Mouse (Mus musculus) heart, embryonic 13.5 days (tissue): Measurements from ENCODE around the gene Lrrc75b. TPM values are rescaled to one million over a fixed set of nuclear protein-coding genes. Genes with fewer than 3 reads are reported as not detected.
"Not testable (repeated sequence)": the region's sequence is repeated elsewhere in the genome, so short reads cannot be mapped to it uniquely, and the experiment has no call there.

Source experiments
- ATAC-seq: fragments of 200-750 bp; cut with Nextera tagmentation; 2 replicates; pipeline ENCODE4 v1.8.0; 2017; ENCODE audit warnings: moderate TSS enrichment; ENCODE audit not compliant: insufficient number of reproducible peaks, low FRiP score, low TSS enrichment; ENCODE audit errors: extremely low read depth
- H3K27ac ChIP-seq: fragments of 300-500 bp; sonication (generic); replicated peaks from 2 replicates; pipeline ENCODE4 v1.5.1; 2015; ENCODE audit warnings: moderate library complexity, mild to moderate bottlenecking, inconsistent platforms
- H3K27me3 ChIP-seq: fragments of 300-500 bp; sonication (generic); replicated peaks from 2 replicates; pipeline ENCODE4 v1.6.1; 2015; ENCODE audit warnings: mild to moderate bottlenecking, inconsistent platforms
- H3K36me3 ChIP-seq: fragments of 300-500 bp; sonication (generic); 2 replicates; pipeline ENCODE4 v1.6.1; 2015; ENCODE audit warnings: mild to moderate bottlenecking, inconsistent platforms
- H3K4me1 ChIP-seq: fragments of 300-500 bp; sonication (generic); 2 replicates; pipeline ENCODE4 v1.6.1; 2015; ENCODE audit warnings: inconsistent platforms
- H3K4me2 ChIP-seq: fragments of 300-500 bp; sonication (generic); 2 replicates; pipeline ENCODE4 v1.6.1; 2015; ENCODE audit warnings: inconsistent platforms, mild to moderate bottlenecking, moderate library complexity
- H3K4me3 ChIP-seq: fragments of 300-500 bp; sonication (generic); 2 replicates; pipeline ENCODE4 v1.5.1; 2015; ENCODE audit warnings: moderate library complexity, mild to moderate bottlenecking, inconsistent platforms
- H3K9ac ChIP-seq: fragments of 300-500 bp; sonication (generic); 2 replicates; pipeline ENCODE4 v1.6.1; 2015; ENCODE audit warnings: inconsistent platforms, mild to moderate bottlenecking, moderate library complexity
- H3K9me3 ChIP-seq: fragments of 300-500 bp; sonication (generic); 2 replicates; pipeline ENCODE4 v1.6.1; 2016; ENCODE audit warnings: inconsistent platforms
- WGBS: fragments of 180-500 bp; shearing (Covaris S2); methylation state at CpG from one replicate; pipeline ENCODE4 v1.1.7; 2015; ENCODE audit warnings: mixed read lengths; 5-methylcytosine and 5-hydroxymethylcytosine counted together
- polyA plus RNA-seq: library from polyadenylated mRNA; unstranded; fragments of >200 nt; fragmentation: Nextera tagmentation; extraction: Ambion mirVana; gene quantifications from 2 replicates; pipeline ENCODE4 v1.2.1, GENCODE M21; 2015

Lrrc75b gene
- polyA plus RNA-seq, 1 experiment from 2014 or later, result 1.2 TPM

DNA sequence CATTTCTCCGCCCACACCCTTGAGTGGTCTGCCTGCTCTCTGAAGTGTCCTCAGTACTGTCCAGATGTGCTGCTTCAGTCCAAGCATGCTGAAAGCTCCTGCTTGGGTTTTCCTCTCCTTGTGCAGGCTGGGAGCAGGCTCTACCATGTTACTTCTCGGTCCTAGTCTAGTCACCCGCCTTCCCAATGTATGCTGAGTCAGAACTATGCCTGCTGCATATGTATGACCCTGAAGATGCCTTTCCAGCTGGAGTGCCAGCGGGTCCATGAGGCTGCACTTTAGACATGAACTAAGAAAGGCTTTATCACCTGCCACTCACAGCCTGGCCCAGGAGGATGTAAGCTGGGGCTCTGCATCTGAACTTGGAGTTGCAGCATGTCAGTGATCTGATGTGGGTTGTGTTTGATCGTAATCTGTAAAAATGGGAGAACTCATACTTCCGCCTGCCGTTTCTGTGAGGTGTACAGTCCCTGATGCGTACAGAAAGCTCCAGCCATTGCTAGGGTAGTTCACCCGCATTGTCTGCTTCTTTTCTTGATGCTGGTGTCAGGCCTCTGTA is 28.5 kb downstream of the Lrrc75b start:
- Histone ChIP-seq H3K27ac (no peak overlapping the region), H3K9ac (no peak overlapping the region), H3K4me1 (peaks cover 28% of the 10 kb centered on the region), H3K27me3 (no peaks in the 10 kb centered on the region), H3K4me3 (no peak overlapping the region), H3K9me3 (no peaks in the 10 kb centered on the region), H3K36me3 (peaks cover 80% of the 10 kb centered on the region), H3K4me2 (no peak overlapping the region)
- no peak for ATAC-seq
- 82% methylated on average over 9 of the region's 9 CpGs for WGBS

DNA sequence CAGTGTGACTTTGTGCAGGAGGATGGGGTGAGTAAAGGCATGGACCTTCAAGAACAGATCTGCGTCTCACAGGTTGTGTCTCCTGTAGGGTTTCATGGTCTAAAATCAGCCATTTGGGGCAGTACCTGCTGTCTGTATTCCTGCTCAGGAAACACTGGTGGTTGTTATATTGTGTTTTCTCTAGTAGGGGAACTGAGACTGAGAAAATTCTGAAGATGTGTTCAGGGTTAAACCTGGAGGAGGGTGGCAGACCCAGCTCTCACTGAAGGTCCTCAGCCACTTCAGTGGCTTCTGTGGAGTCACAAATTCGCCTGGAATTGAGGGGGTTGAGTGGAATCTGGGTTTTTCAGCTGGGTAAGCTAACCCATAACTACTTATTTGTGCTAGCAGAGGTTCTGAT is 29.8 kb downstream of the Lrrc75b start:
- Histone ChIP-seq H3K9ac (no peak overlapping the region), H3K36me3 (peaks cover 80% of the 10 kb centered on the region), H3K4me3 (no peak overlapping the region), H3K27me3 (no peaks in the 10 kb centered on the region), H3K4me1 (peaks cover 18% of the 10 kb centered on the region), H3K9me3 (no peaks in the 10 kb centered on the region), H3K27ac (no peak overlapping the region), H3K4me2 (no peak overlapping the region)
- WGBS, result 73% methylated on average over 2 of the region's 2 CpGs
- no peak for ATAC-seq

DNA sequence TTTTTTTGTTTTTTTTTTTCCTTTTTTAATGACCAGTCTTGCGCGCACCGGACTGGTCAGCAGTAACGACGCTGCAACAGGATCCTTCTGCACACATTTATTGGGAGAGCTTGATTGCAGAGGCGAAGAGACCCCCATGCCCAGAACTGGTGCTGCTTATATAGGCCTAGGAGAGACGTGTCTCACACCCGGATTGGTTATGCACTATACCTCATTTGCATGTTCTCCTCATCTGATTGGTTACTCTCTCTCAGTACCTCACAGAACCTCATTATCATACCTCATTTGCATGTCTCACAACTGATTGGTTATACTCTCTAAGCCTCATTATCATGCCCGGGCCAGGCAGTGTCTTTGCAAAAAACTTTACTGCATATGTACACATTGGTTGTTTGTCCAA is 34.7 kb downstream of the Lrrc75b start:
- H3K27ac ChIP-seq, ATAC-seq, H3K4me3 ChIP-seq, H3K9ac ChIP-seq, H3K27me3 ChIP-seq, H3K9me3 ChIP-seq, H3K4me2 ChIP-seq: not testable (repeated sequence)
- Histone ChIP-seq H3K4me1 (peaks cover 16% of the 10 kb centered on the region), H3K36me3 (peaks cover 82% of the 10 kb centered on the region)
- WGBS, result 97% methylated on average over 9 of the region's 9 CpGs

DNA sequence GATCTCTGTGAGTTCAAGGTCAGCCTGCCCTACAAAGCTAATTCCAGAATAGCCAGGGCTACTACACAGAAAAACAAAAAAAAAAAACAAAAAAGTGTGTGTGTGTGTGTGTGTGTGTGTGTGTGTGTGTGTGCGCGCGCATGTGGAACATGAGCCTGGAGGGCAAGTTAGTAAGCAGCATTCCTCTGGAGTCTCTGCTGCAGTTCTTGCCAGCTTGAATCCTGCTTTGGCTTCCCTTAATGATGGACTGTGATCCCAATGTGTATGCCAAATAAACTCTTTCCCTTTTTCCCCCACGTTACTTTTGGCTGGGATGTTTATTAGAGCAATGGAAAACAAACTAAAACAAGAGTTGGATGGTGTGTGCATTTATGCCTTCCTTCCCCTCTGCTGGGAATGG is 38.5 kb downstream of the Lrrc75b start:
- H3K36me3 ChIP-seq, result peaks cover 73% of the 10 kb centered on the region
- ATAC-seq, result no peak
- H3K4me1 ChIP-seq, result peaks cover 27% of the 10 kb centered on the region
- no peak overlapping the region for H3K9ac ChIP-seq
- no peaks in the 10 kb centered on the region for H3K9me3 ChIP-seq
- WGBS, result 91% methylated on average over 4 of the region's 4 CpGs
- no peak overlapping the region for H3K4me3 ChIP-seq
- H3K27ac ChIP-seq, result no peak overlapping the region
- H3K27me3 ChIP-seq, result no peaks in the 10 kb centered on the region
- H3K4me2 ChIP-seq, result no peak overlapping the region

- Histone ChIP-seq H3K27ac (no peak overlapping the region), H3K36me3 (peaks cover 64% of the 10 kb centered on the region), H3K4me1 (peaks cover 37% of the 10 kb centered on the region), H3K27me3 (no peaks in the 10 kb centered on the region), H3K9me3 (no peaks in the 10 kb centered on the region), H3K4me2 (no peak overlapping the region), H3K9ac (no peak overlapping the region), H3K4me3 (no peak overlapping the region)
- no peak for ATAC-seq
- 92% methylated on average over 5 of the region's 5 CpGs for WGBS
These were observed 39.5 kb downstream of the Lrrc75b start for GRCm38 (mm10) chr10:75520581-75520980.

DNA sequence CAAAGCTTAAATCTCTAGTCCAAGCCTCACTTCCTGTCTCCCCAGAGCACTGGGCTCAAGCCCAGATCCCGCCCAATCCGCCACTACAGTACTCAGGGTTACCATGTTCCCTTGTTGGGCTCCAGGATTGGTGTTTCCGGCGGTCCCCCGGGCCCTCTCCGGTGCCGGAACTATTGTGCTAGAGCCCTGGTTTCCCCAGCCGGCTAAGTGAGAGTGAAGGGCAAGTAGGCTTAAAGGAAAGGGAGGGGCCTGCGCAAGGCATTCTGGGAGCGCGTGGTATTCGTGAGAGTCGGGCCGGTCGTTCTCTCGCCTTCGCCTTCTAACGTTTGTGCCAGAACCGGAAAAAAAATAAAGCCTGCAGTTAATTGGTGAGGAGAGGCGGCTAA is 42.4 kb downstream of the Lrrc75b start, which contains the start of gene Gucd1:
Gucd1 (minus strand) TSS at position 215 of the 386 bp plus-strand sequence.
- Histone ChIP-seq H3K27ac (peak within 1 kb of the TSS; percentile 99), H3K4me3 (peak within 1 kb of the TSS; percentile 84)

DNA sequence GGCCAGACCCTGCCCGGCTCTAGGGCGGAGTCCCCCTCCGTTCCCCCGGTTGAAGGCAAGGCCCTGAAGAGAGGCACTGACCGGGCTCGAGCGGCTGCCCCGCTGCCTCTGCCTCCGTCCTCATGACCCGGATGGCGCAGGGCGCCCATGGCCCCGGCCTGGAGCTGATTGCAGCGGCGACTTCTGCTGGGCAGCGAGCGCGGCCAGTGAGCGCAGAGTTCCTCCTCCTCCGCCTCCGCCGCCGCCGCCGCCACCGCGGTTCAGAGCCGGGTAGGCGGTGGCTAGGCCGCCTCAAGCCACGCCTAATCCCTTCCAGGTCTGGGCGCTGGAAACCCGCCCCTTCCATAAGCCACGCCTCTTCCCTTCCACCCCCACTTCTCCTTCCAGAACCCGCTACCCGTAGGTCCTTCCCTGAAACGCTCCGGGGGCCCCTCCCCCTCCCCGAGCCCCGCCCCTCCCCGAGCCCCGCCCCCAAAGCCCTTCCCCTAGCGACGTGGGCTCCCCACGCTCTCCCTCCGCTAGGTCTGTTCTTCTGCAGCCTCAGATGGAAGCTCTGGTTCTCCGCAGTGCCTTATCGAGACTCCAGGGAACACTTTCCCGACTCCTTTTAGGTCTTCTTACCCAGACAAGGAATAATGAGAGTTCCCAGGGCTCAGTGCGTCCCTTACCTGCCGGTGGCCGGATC is 42.9 kb downstream of the Lrrc75b start, which contains the start of gene Snrpd3:
Snrpd3 (plus strand) TSS at position 479 of the 685 bp plus-strand sequence.
- WGBS, result 1% methylated on average over 47 of the region's 52 CpGs
- H3K4me3 ChIP-seq, result peak within 1 kb of the TSS; percentile 84
- no peaks in the 10 kb centered on the region for H3K27me3 ChIP-seq
- H3K4me1 ChIP-seq, result peaks cover 60% of the 10 kb centered on the region
- peaks cover 32% of the 10 kb centered on the region for H3K36me3 ChIP-seq
- peak within 1 kb of the TSS; percentile 93 for H3K4me2 ChIP-seq
- peak within 1 kb of the TSS; percentile 99 for H3K27ac ChIP-seq
- no peaks in the 10 kb centered on the region for H3K9me3 ChIP-seq
- H3K9ac ChIP-seq, result peak within 1 kb of the TSS; percentile 97
- ATAC-seq, result peak; percentile 95

More for the DNA sequence above, 42.4 kb downstream of the Lrrc75b start, which contains the start of gene Gucd1:
- Histone ChIP-seq H3K4me1 (peaks cover 60% of the 10 kb centered on the region), H3K36me3 (peaks cover 36% of the 10 kb centered on the region), H3K9me3 (no peaks in the 10 kb centered on the region), H3K9ac (peak within 1 kb of the TSS; percentile 97), H3K4me2 (peak within 1 kb of the TSS; percentile 93), H3K27me3 (no peaks in the 10 kb centered on the region)
- peak; percentile 62 for ATAC-seq
- WGBS, result under 1% methylated on average over 20 of the region's 20 CpGs

GRCm38 (mm10) chr10:75516724-75517072 is 43.4 kb downstream of the Lrrc75b start:
- Histone ChIP-seq H3K9me3 (no peaks in the 10 kb centered on the region), H3K4me2 (peak overlapping the region; percentile 93), H3K27ac (peak overlapping the region; percentile 99), H3K36me3 (peaks cover 32% of the 10 kb centered on the region), H3K4me3 (peak overlapping the region; percentile 84), H3K4me1 (peaks cover 57% of the 10 kb centered on the region), H3K27me3 (no peaks in the 10 kb centered on the region), H3K9ac (peak overlapping the region; percentile 97)
- no peak for ATAC-seq
- WGBS, result 1% methylated on average over 12 of the region's 12 CpGs

DNA sequence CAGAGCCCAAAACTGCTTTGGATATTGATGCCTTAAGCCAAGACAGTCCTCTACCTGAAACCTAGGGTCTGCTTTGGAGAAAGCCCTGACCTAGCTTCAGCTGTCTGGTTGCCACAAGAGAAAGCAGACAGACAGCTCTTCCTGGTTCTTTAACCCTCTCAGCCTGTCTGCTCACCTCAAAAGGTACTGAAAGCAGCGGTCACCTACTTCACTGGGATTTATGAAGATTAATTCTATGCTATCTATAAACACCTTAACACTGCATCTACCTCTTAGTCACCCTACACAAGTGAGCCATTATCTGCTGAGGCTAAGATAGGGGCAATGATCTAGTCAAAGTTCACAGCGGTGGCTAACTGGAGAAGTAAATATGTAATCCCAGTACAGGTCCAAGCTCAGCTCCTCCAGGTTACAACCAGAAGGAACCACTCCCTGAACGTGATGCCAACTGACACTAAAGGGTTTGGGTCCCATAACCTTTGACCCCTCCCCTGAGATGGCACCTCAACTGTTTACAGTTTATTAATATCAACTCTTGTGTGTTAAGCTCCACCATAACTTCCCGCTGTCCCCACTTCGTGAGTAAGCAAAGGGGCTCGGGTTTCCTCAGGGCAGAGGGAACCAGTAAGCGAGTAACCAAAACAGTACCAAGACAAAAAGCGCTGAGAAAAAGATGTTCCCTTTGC is 43.9 kb downstream of the Lrrc75b start:
- 17% methylated on average over 8 of the region's 8 CpGs for WGBS
- no peaks in the 10 kb centered on the region for H3K27me3 ChIP-seq
- ATAC-seq, result no peak
- peaks cover 54% of the 10 kb centered on the region for H3K4me1 ChIP-seq
- H3K27ac ChIP-seq, result peak overlapping the region; percentile 99
- H3K4me2 ChIP-seq, result peak overlapping the region; percentile 93
- peak overlapping the region; percentile 97 for H3K9ac ChIP-seq
- H3K9me3 ChIP-seq, result no peaks in the 10 kb centered on the region
- peaks cover 32% of the 10 kb centered on the region for H3K36me3 ChIP-seq
- H3K4me3 ChIP-seq, result peak overlapping the region; percentile 84

GRCm38 (mm10) chr10:75515216-75516037 is 44.7 kb downstream of the Lrrc75b start:
- Histone ChIP-seq H3K36me3 (peaks cover 32% of the 10 kb centered on the region), H3K4me2 (peak overlapping the region; percentile 93), H3K27me3 (no peaks in the 10 kb centered on the region), H3K27ac (peak overlapping the region; percentile 99; the same call in 1 of the 2 replicates), H3K9ac (peak overlapping the region; percentile 97), H3K4me1 (peaks cover 47% of the 10 kb centered on the region), H3K9me3 (no peaks in the 10 kb centered on the region), H3K4me3 (peak overlapping the region; percentile 84)
- 71% methylated on average over 4 of the region's 4 CpGs for WGBS
- no peak for ATAC-seq

- ATAC-seq, result no peak
- H3K9ac ChIP-seq, result peak overlapping the region; percentile 45
- no peaks in the 10 kb centered on the region for H3K9me3 ChIP-seq
- peaks cover 32% of the 10 kb centered on the region for H3K36me3 ChIP-seq
- H3K4me1 ChIP-seq, result peaks cover 43% of the 10 kb centered on the region
- peak overlapping the region; percentile 93 for H3K4me2 ChIP-seq
- no peak overlapping the region for H3K27ac ChIP-seq
- H3K27me3 ChIP-seq, result no peaks in the 10 kb centered on the region
- WGBS, result 50% methylated on average over 7 of the region's 7 CpGs
- H3K4me3 ChIP-seq, result peak overlapping the region; percentile 13; the same call in 1 of the 2 replicates
These were observed 45.8 kb downstream of the Lrrc75b start for GRCm38 (mm10) chr10:75514361-75514760.
